Comparison of ENCODE assay signal across 8 mouse cellular contexts in genomic region chr2:35696542-35697391, GRCm38 (mm10).
A peak's percentile ranks its signal among the peaks of the same experiment; 100 is the strongest.
DNase-seq lines count a peak whose midpoint lies in the region; ATAC-seq and TF ChIP-seq lines count a peak whose summit lies in the region.

No protein-coding gene starts in this region.

- TF ChIP-seq CTCF in heart, postnatal 0 days (IDR thresholded peaks at IDR 0.05; ENCODE audit: low read depth): no peak

- peaks cover 3% of the 10 kb centered on the region for H3K36me3 ChIP-seq in forebrain, embryonic 10.5 days (replicated peaks)
- no peaks in the 10 kb centered on the region for H3K36me3 ChIP-seq in heart, postnatal 0 days (replicated peaks; ENCODE audit: control insufficient read depth, insufficient read depth, low read length)
- H3K36me3 ChIP-seq in midbrain, embryonic 13.5 days: no peaks in the 10 kb centered on the region

- peak overlapping the region; percentile 43 for H3K4me2 ChIP-seq in heart, postnatal 0 days (ENCODE audit: low read depth, low read length)
- H3K4me2 ChIP-seq in midbrain, embryonic 13.5 days (replicated peaks): 0 out of 2 replicates have a peak overlapping the region, but pooled peaks have one; percentile 13

- peak overlapping the region; percentile 11; the same call in 1 of the 2 replicates for H3K4me3 ChIP-seq in forebrain, embryonic 10.5 days
- peak overlapping the region; percentile 10; the same call in 1 of the 2 replicates for H3K4me3 ChIP-seq in heart, postnatal 0 days (ENCODE audit: low read depth, low read length)
- no peak overlapping the region for H3K4me3 ChIP-seq in midbrain, embryonic 13.5 days (replicated peaks)

- H3K9me3 ChIP-seq in forebrain, embryonic 10.5 days: 0 out of 2 replicates have a peak, but pooled peaks cover under 1% of the 10 kb centered on the region
- H3K9me3 ChIP-seq in heart, postnatal 0 days (replicated peaks; ENCODE audit: control insufficient read depth, low read length): no peaks in the 10 kb centered on the region
- H3K9me3 ChIP-seq in midbrain, embryonic 13.5 days: no peaks in the 10 kb centered on the region

- H3K27ac ChIP-seq in forebrain, embryonic 10.5 days: peak overlapping the region; percentile 79
- H3K27ac ChIP-seq in heart, postnatal 0 days (ENCODE audit: low read depth): peak overlapping the region; percentile 83
- H3K27ac ChIP-seq in midbrain, embryonic 13.5 days: peak overlapping the region; percentile 60

- no peaks in the 10 kb centered on the region for H3K27me3 ChIP-seq in forebrain, embryonic 10.5 days (ENCODE audit: poor library complexity, severe bottlenecking)
- H3K27me3 ChIP-seq in heart, postnatal 0 days (ENCODE audit: control insufficient read depth, insufficient read depth, low read length): no peaks in the 10 kb centered on the region
- H3K27me3 ChIP-seq in midbrain, embryonic 13.5 days: no peaks in the 10 kb centered on the region

- 0 out of 2 replicates have a peak overlapping the region, but pooled peaks have one; percentile 1 for H3K9ac ChIP-seq in heart, postnatal 0 days (replicated peaks; ENCODE audit: low read depth, low read length)
- no peak overlapping the region; the same call in 1 of the 2 replicates for H3K9ac ChIP-seq in midbrain, embryonic 13.5 days (replicated peaks)

- DNase-seq in embryo, embryonic 10 days (ENCODE audit: low spot score): peak; percentile 46
- DNase-seq in embryo, embryonic 9.5 days (ENCODE audit: extremely low spot score): no peak
- no peak for DNase-seq in forebrain, embryonic 10.5 days (ENCODE audit: extremely low spot score, low spot score)
- DNase-seq in heart, postnatal 0 days (ENCODE audit: low spot score): no peak
- DNase-seq in kidney, postnatal 36 days: peak; percentile 73 to 84
- DNase-seq in layer of hippocampus, postnatal 36 days: no peak
- no peak for DNase-seq in cerebellum, postnatal 36 days

- 45% methylated on average over 3 of the region's 3 CpGs for WGBS in forebrain, embryonic 10.5 days
- WGBS in heart, postnatal 0 days: 23% methylated on average over 3 of the region's 3 CpGs
- WGBS in midbrain, embryonic 13.5 days: 39% methylated on average over 3 of the region's 3 CpGs

- H3K4me1 ChIP-seq in forebrain, embryonic 10.5 days: peaks cover 94% of the 10 kb centered on the region
- peaks cover 79% of the 10 kb centered on the region for H3K4me1 ChIP-seq in heart, postnatal 0 days (ENCODE audit: control insufficient read depth, insufficient read depth)
- peaks cover 92% of the 10 kb centered on the region for H3K4me1 ChIP-seq in midbrain, embryonic 13.5 days (replicated peaks)

- peak; percentile 27; the same call in 1 of the 2 replicates for ATAC-seq in heart, postnatal 0 days (ENCODE audit: insufficient read depth, low read depth)
- peak; percentile 48 for ATAC-seq in midbrain, embryonic 13.5 days

- no peak for TF ChIP-seq EP300 in heart, postnatal 0 days (IDR thresholded peaks at IDR 0.05; ENCODE audit: low read depth)

Comparison
In these comparisons a context has a peak if more than half of its experiments do, and no peak if none do; other contexts are left out.
1. DNase-seq: peak in embryo, embryonic 10 days (single experiment) and kidney, postnatal 36 days (2 of 2); none in embryo, embryonic 9.5 days (single experiment), forebrain, embryonic 10.5 days (single experiment), heart, postnatal 0 days (single experiment), layer of hippocampus, postnatal 36 days (0 of 2) and cerebellum, postnatal 36 days (0 of 2).
2. Peak in every context shown above with its lines, with median percentiles within 50 percentile points of each other: H3K27ac ChIP-seq.